In genomic region chr17:88998243-88998642, GRCm38 (mm10) we compare ENCODE assay signal across 17 mouse cellular contexts.
"Had no signal": no experiment of that assay in that cellular context is flagged by ENCODE, and none has a peak within 500 bp of the region (broad histone marks: within the 10 kb centered on the region; RNA-seq: fewer than 3 reads in every experiment).

No protein-coding gene starts in this region.

- H3K4me2 ChIP-seq: kidney, embryonic 15.5 days; liver, embryonic 13.5 days; midbrain, embryonic 11.5 days; midbrain, embryonic 15.5 days; neural tube, embryonic 12.5 days; stomach, embryonic 15.5 days had no signal

- H3K4me1 ChIP-seq: kidney, embryonic 15.5 days; liver, embryonic 13.5 days; megakaryocyte, embryonic 14.5 days; midbrain, embryonic 15.5 days; neural tube, embryonic 12.5 days; stomach, embryonic 15.5 days had no signal

- H3K27me3 ChIP-seq: kidney, embryonic 15.5 days; liver, embryonic 13.5 days; megakaryocyte, embryonic 14.5 days; midbrain, embryonic 15.5 days; neural tube, embryonic 12.5 days; stomach, embryonic 15.5 days had no signal

- H3K9me3 ChIP-seq: kidney, embryonic 15.5 days; liver, embryonic 13.5 days; megakaryocyte, embryonic 14.5 days; midbrain, embryonic 15.5 days; neural tube, embryonic 12.5 days; stomach, embryonic 15.5 days had no signal

- H3K4me3 ChIP-seq: kidney, embryonic 15.5 days; liver, embryonic 13.5 days; megakaryocyte, embryonic 14.5 days; midbrain, embryonic 15.5 days; neural tube, embryonic 12.5 days; stomach, embryonic 15.5 days had no signal

- ATAC-seq: intestine, embryonic 16.5 days; liver, postnatal 0 days; midbrain, embryonic 15.5 days had no signal

- DNase-seq: kidney, adult 2 months; kidney, postnatal 14 days; left cerebral cortex, postnatal 4 days; liver; liver, embryonic 13.5 days; liver, postnatal 0 days; lung, postnatal 10 days; thymus, adult 2 months; thymus, postnatal 25 days had no signal

- H3K27ac ChIP-seq: kidney, embryonic 15.5 days; liver, embryonic 13.5 days; macrophage; midbrain, embryonic 15.5 days; neural tube, embryonic 12.5 days; stomach, embryonic 15.5 days had no signal

- H3K36me3 ChIP-seq: kidney, embryonic 15.5 days; liver, embryonic 13.5 days; midbrain, embryonic 15.5 days; neural tube, embryonic 12.5 days; stomach, embryonic 15.5 days had no signal

- H3K9ac ChIP-seq: kidney, embryonic 15.5 days; liver, embryonic 13.5 days; liver, postnatal 0 days; midbrain, embryonic 15.5 days; neural tube, embryonic 12.5 days; stomach, embryonic 15.5 days had no signal
